Mouse (Mus musculus) small intestine, adult 2 months (tissue): ENCODE measurements around the gene Thnsl2.

Source experiments
- CTCF ChIP-seq: fragments of 200-500 bp; IDR thresholded peaks from 2 replicates; pipeline ENCODE4 v1.5.1; 2012; ENCODE audit warnings: low read depth, mild to moderate bottlenecking, control low read depth, inconsistent platforms, low read length, moderate library complexity, mixed read lengths; ENCODE audit not compliant: insufficient replicate concordance, insufficient read length; ENCODE audit errors: extremely low read depth
- POLR2A ChIP-seq: fragments of 200-500 bp; IDR thresholded peaks from 2 replicates; pipeline ENCODE4 v1.6.1; 2012; ENCODE audit warnings: low read depth, mild to moderate bottlenecking, control low read depth, inconsistent platforms, low read length, moderate library complexity

- no peak for TF ChIP-seq CTCF
- no peak for TF ChIP-seq POLR2A
Observed at GRCm38 (mm10) chr6:71151098-71151497, 6.9 kb upstream of the Thnsl2 start.
